Mouse (Mus musculus): Measurements from ENCODE around the gene Mettl1.
A peak's percentile ranks its signal among the peaks of the same experiment; 100 is the strongest.

Gene Mettl1

GRCm38 (mm10) chr10:127090560-127091411 lies 49.6 kb downstream of the Mettl1 start:
- DNase-seq, result peak; percentile 83 to 85

- peak; percentile 49 to 55 for DNase-seq
These were observed 50.5 kb downstream of the Mettl1 start for GRCm38 (mm10) chr10:127091507-127092396.

- DNase-seq, result no peak
These were observed 51.5 kb downstream of the Mettl1 start for GRCm38 (mm10) chr10:127092742-127093141.

- no peak for DNase-seq
These were observed 53.2 kb downstream of the Mettl1 start for GRCm38 (mm10) chr10:127094382-127094802.

Measured in kidney, postnatal 4 days (tissue).